Mouse (Mus musculus) embryo, embryonic 11 days (tissue): Measurements from ENCODE around the gene Lhx6.
"Not testable (repeated sequence)": the region's sequence is repeated elsewhere in the genome, so short reads cannot be mapped to it uniquely, and the experiment has no call there.

Experiments
- DNase-seq: peaks from one replicate; pipeline ENCODE4 v3.0.0-alpha.2; 2015

The Lhx6 gene

GRCm38 (mm10) chr2:36104956-36105741 lies at the start of gene Lhx6:
Lhx6 (minus strand) TSS chr2:36105408.
- DNase-seq, result peak; percentile 50

GRCm38 (mm10) chr2:36152401-36152800 lies 47.2 kb upstream of the Lhx6 start:
- not testable (repeated sequence) for DNase-seq

- peak; percentile 41 for DNase-seq
Measured at GRCm38 (mm10) chr2:36148876-36149365, 43.7 kb upstream of the Lhx6 start.

DNA sequence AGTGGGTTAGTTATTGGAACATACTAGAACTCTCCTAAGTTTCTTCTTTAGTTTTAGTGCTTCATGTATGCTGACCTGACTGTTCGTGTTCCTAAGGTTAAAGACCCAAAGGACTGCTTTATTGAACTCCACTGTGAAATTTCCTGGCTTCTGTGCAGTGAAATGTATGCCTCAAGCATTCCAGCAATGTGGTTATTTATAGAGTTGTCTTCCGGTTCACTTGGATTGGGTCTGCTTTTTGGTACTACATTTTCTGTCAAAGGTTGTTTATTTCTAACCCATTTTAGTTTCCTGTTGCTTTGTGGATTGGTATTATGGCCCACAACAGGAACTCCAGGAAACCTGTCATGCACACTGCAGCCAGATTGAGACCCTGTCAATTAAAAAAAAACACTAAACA lies 33.9 kb upstream of the Lhx6 start:
- no peak for DNase-seq

GRCm38 (mm10) chr2:36136300-36136941 lies 31.2 kb upstream of the Lhx6 start, which contains the start of the genes Mrrf and Rbm18:
Mrrf (plus strand) TSS chr2:36136389.
Rbm18 (minus strand) TSS chr2:36136773.
- peak; percentile 94 for DNase-seq

GRCm38 (mm10) chr2:36135887-36136286 lies 30.7 kb upstream of the Lhx6 start:
- DNase-seq, result no peak

- DNase-seq, result no peak
Measured at GRCm38 (mm10) chr2:36129051-36129450, 23.8 kb upstream of the Lhx6 start.

DNA sequence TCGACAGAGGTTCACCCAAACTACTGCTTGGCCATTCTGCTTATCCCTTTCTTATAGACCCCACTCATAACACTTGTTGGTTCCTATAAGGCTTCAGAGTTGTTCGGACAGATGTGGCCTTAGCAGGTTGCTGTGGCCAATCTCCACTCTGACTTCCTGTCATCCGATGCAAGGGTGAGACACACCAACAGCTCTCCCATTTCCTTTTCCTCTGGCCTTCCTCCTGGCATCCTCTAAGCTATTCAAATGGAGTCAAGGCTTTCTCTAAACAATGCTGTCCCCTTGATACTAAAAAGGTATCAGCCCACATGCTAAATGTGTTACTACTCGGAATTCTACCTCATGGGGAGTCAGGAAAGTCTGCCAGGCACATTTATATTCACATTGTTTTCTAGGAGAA lies 22.8 kb upstream of the Lhx6 start:
- no peak for DNase-seq

DNA sequence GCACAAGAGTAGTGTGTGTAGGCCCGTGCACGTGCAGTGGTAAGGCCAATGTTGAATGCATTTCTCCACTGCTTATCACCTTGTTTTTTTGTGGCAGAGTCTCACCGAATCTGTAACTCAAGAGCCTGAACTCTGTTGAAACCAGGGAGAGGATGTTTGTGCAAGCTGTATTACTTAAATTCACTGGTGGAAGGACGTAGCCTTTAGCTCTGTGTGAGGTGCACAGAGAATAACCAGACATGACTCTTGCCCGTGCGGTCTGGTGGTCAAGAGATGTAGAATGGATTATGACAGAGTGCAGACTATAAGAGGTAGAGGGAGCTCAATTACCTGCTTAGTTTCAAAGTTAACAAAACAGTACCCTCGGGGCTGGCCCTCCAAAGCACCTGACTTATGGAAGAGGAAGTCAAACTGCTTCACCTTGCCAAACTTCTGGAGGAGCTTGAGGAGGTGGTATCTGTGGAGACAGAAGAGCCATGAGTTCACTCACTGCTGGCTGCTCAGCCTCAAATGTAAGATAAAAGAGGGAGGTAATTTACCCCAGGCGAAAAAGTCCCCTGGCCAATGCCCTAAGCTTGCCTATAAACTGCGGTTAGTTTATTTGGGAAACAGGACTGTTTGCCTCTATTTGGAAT lies 21.7 kb upstream of the Lhx6 start:
- DNase-seq, result no peak

DNA sequence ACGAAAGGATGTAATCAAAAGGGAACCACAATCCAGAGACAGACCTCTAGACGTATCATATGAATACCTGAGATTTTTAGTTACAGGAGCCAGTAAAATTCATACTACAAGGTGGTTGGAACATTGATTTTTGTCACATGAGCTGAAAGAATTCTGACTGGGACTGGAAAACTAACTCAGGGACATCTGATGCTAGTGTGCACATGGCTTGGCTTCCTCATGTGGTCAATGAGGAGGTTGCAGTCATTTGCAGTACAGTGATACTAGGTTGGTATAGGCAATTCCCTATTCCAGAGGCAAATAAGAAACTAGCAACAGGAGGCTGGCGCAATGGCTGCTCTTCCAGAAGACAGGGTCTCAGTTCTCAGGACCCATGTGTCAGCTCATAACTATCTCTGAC lies 7.4 kb upstream of the Lhx6 start:
- DNase-seq, result no peak

GRCm38 (mm10) chr2:36108615-36109014 lies 3.4 kb upstream of the Lhx6 start:
- no peak for DNase-seq

DNA sequence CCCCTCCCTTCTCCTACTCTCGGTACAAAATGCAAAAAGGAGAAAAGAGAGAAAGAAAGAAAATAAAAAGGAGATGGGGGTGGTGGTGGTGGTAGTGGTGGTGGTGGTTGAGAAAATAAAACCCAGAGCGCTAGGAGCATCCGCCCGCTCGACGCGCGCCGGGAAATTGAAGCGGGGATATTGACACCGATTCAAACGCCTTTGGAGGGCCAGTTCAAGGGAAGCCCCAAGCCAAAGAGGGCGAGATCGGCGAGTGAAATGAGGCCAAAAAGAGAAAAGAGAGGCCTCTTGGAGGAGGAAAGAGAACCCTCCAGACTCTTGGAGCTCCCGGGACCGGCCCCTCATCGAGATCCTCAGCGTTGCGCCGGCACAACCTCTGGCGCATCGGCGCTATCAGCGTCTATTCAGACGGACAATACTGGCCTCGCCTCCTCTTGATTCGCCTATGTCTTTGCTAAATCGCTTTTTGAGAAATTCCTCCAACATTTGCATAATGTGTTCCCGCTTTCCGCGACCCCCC lies 712 bp downstream of the Lhx6 start:
- DNase-seq, result peak; percentile 72

GRCm38 (mm10) chr2:36103555-36104367 lies 1.4 kb downstream of the Lhx6 start:
- peak; percentile 63 for DNase-seq

DNA sequence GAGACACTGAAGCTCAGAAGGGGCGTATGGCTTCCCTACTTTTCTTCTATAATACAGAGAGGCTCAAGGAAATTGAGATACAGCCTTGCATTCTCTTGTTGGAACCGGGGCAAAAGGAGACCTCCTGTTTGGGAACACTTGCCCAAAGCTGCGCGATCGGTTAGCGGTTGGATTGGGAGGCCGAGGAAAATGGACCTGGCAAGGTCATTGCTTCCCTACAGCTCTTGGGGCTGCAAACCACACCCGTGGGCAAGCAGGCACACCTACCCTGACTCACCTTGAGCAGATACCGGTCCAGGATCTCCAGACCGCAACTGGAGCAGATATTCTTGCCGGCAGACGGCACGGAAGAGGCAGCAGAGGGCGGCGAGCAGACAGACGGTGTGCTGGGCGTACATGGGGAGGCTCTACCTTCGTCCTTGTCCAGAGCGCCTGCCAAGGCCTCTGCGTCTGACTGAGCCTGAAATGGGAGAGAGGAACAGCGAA lies 2.1 kb downstream of the Lhx6 start:
- DNase-seq, result no peak

DNA sequence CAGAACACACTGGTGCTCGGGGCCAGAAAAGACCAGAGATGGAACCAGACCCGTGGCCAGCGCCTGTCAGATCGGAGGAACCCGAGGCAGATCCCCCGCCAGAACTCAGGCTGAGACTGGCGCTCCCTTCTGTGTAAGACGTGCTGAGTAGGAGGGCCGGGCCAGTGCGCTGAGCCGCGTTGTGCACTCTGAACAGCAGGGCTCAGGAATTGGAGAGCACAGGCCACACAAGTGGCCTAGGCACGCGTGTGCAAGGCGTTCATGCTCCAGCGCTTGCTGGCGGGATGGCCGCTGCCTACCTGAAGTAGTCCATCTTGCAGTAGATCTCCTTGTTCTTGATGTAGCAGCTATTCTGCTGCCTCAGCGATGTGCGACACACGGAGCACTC lies 2.7 kb downstream of the Lhx6 start:
- peak; percentile 65 for DNase-seq

- no peak for DNase-seq
Measured at GRCm38 (mm10) chr2:36101866-36102558, 3.2 kb downstream of the Lhx6 start.

DNA sequence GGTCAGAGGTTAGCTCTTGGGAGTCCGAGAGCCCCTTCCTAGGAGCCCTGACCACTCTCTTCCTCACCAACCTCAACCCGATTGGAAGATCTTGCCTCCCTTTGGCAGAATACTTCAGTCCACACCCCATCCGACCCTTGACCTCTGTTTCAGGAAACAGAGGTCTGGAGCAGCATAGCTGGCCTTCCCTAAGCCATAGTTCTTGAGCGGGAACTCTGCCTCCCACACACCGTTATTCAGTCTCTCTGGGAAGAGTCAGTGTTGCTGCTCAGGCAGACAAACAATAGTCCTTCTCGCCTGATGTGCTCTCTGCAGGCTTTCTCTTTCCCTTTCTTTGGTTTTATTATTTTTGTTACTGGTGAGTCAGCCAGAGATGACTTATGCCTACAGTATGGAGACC lies 5.5 kb downstream of the Lhx6 start:
- no peak for DNase-seq

DNA sequence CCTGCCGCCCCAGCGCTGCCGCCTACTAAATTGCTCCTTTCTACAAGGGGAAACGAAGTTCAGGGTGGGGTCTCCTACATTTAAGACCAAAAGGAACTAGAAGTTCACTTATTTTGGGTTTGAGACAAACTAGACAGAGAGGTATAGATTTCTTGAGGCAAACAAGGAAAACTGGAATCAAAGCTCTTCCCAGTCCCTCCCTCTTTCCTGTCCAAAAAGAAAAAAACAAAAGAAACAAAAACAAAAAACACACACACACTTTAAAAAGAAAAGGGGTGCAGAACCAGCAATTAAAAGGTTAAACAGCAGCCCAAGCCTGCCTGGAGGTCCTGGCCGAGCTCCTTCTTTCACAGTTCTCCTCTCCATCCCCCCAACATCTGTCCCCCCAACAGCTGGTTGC lies 7.2 kb downstream of the Lhx6 start:
- DNase-seq, result no peak

DNA sequence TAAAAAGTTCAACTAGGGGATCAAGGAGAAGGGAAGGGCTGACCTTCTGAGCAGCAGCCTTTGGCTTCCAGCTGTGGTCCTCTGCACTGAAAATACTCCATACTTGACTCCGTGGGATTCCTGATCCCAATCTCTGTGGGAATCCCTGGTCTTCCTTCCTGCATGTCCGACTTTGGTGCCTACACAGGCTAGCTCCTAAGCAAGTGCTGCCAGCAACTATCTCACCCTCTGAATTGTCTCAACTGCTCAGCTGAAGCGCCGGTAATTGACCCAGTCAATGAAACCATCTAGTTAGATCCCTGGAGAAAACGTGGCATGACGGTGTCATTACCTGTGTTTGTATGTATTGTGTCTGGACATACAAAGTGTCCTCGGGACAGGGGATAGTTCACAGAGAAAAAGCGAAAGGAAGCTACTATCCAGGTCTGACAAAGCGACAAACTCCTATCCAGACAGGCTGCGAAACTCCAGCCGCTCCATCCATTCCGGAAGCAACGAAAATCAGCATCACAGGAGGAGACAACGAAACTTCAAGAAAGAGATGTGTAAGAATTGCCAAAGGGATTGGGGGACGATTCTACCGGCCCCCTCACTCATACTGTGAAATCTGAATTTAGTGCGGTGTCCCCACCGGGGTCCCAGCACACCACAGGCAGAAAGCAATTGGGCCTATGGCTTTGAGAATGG lies 7.9 kb downstream of the Lhx6 start:
- no peak for DNase-seq

DNA sequence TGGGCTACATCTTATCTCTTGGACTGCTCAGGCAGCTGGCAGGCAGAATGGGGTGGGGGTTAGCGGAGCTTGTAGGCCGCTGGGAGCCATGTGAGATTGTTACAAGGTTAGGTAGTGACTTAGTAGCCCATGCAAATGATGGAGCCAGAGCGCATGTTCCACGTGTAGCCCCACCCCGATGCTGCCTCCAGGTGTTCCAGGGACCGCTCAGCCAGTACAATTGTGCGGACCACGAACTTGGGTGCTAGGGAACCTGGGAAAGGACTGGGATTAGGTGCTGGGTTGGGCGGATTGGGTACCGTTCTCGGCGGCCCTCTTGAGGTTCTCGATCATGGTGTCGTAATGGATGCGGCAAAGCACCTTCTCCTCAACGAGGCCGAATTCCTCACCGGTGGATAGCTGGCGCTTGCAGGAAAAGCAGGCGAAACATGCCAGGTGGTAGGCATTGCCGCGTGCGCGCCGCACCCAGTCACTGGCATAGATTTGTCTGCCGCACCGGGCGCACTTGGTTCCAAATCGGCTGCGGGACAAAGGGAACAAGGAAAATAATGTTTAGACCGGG lies 11.2 kb downstream of the Lhx6 start:
- DNase-seq, result no peak

DNA sequence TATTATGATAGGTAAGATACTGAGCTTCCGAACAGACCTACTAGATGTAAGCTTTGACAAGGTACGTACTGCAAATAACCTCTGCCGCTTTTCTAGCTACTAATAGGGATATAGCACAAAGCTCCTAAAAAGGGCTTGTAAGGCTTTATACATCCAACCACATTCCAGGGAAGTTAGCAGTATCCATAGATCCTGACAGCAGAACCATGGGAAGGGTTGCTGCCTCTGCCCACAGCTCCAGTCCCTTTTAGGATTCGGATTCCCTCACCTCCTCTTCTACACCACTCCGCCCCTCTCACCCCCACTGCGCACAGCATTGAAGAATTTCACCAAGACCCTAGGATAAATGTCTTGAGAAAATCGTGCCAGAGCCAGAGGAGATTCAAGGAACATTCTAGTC lies 11.9 kb downstream of the Lhx6 start:
- DNase-seq, result no peak
